Mouse (Mus musculus) stomach, postnatal 0 days (tissue): Measurements from ENCODE around the gene Gm45140. TPM values are rescaled to one million over a fixed set of nuclear protein-coding genes. Genes with fewer than 3 reads are reported as not detected.

Experiments used
- ATAC-seq: fragments of 200-750 bp; cut with Nextera tagmentation; 2 replicates; pipeline ENCODE4 v1.8.0; 2017; ENCODE audit not compliant: low FRiP score, low TSS enrichment
- DNase-seq: peaks from one replicate; pipeline ENCODE4 v3.0.0-alpha.2; 2016; ENCODE audit warnings: low spot score
- H3K27ac ChIP-seq: fragments of 300-500 bp; sonication (generic); replicated peaks from 2 replicates; pipeline ENCODE4 v1.5.1; 2014; ENCODE audit warnings: mild to moderate bottlenecking, control low read depth
- H3K27me3 ChIP-seq: fragments of 300-500 bp; sonication (generic); 2 replicates; pipeline ENCODE4 v1.6.1; 2014; ENCODE audit warnings: low read length; ENCODE audit not compliant: control insufficient read depth, insufficient read depth
- H3K36me3 ChIP-seq: fragments of 300-500 bp; sonication (generic); 2 replicates; pipeline ENCODE4 v1.6.1; 2014; ENCODE audit warnings: low read length, mixed read lengths; ENCODE audit not compliant: control insufficient read depth, insufficient read depth
- H3K4me1 ChIP-seq: fragments of 300-500 bp; sonication (generic); replicated peaks from 2 replicates; pipeline ENCODE4 v1.6.1; 2014; ENCODE audit warnings: antibody characterized with exemption; ENCODE audit not compliant: control insufficient read depth, insufficient read depth
- H3K4me2 ChIP-seq: fragments of 300-500 bp; sonication (generic); replicated peaks from 2 replicates; pipeline ENCODE4 v1.6.1; 2014; ENCODE audit warnings: low read depth, mild to moderate bottlenecking, control low read depth, moderate library complexity
- H3K4me3 ChIP-seq: fragments of 300-500 bp; sonication (generic); 2 replicates; pipeline ENCODE4 v1.5.1; 2014; ENCODE audit warnings: low read depth, low read length, control low read depth
- H3K9ac ChIP-seq: fragments of 300-500 bp; sonication (generic); 2 replicates; pipeline ENCODE4 v1.6.1; 2014; ENCODE audit warnings: mild to moderate bottlenecking, low read length, control low read depth, mixed read lengths
- H3K9me3 ChIP-seq: fragments of 300-500 bp; sonication (generic); 2 replicates; pipeline ENCODE4 v1.6.1; 2016; ENCODE audit warnings: low read length; ENCODE audit not compliant: control insufficient read depth
- CTCF ChIP-seq: IDR thresholded peaks from 2 replicates; pipeline ENCODE4 v1.5.1; 2016; ENCODE audit warnings: antibody characterized with exemption, low read depth, mild to moderate bottlenecking, moderate library complexity
- EP300 ChIP-seq: optimal IDR thresholded peaks from 2 replicates; pipeline ENCODE3; 2016; ENCODE audit warnings: antibody characterized with exemption
- WGBS: fragments of 180-500 bp; shearing (Covaris S2); extraction: QIAGEN DNeasy Blood & Tissue Kit; methylation state at CpG from one replicate; pipeline ENCODE4 v1.1.7; 2014; 5-methylcytosine and 5-hydroxymethylcytosine counted together
- polyA plus RNA-seq: library from polyadenylated mRNA; unstranded; fragments of >200 nt; fragmentation: Nextera tagmentation; extraction: Ambion mirVana; gene quantifications from 2 replicates; pipeline ENCODE4 v1.2.1, GENCODE M21; 2015

Gene Gm45140
- polyA plus RNA-seq, 1 experiment from 2014 or later, result 1.9 TPM

DNA sequence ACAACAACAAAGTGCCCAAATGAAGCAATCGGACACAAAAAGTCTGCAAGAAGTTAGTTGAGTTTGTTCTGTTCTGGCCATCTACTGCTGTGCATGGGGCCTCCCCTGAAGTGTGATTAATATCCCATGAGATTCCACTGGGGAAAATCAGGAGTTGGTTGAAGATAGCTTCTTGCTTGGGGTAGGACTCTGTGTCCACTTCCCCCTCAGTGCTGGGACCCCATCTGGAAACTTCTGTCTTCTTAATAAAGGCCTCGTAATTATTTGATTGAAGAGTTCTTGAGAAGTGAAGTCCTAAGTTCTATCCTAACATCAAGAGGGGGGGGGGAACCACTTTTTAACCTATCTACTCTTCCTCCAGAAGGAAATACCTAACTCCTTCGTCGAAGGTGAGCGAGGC, 73.4 kb downstream of the Gm45140 start:
- no peak for DNase-seq
- Histone ChIP-seq H3K27ac (no peak overlapping the region), H3K4me1 (no peaks in the 10 kb centered on the region), H3K4me2 (no peak overlapping the region), H3K4me3 (no peak overlapping the region), H3K9ac (no peak overlapping the region), H3K27me3 (no peaks in the 10 kb centered on the region), H3K9me3 (no peaks in the 10 kb centered on the region), H3K36me3 (no peaks in the 10 kb centered on the region)
- no peak for TF ChIP-seq CTCF
- no peak for TF ChIP-seq EP300
- ATAC-seq, result no peak
- 74% methylated on average over 5 of the region's 5 CpGs for WGBS

DNA sequence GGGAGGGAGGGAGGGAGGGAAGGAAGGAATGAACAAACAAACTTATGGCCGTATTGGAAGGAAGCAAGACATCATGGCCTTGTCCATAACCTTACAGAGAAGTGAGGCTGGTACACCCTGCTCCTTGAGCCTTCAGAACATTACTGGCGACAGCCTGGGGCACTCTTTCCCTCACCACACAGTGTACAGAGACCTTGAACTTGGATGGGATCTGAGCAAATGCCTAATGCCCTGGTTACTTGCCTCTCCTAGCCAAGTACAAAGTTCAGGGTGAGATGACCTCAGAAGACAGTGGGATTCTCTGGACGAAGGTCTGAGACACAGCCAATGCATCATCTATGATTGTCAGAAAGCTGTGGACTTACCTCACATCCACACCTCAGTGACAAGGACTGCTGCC, 75.7 kb downstream of the Gm45140 start:
- Histone ChIP-seq H3K9ac (no peak overlapping the region), H3K27ac (no peak overlapping the region), H3K27me3 (no peaks in the 10 kb centered on the region), H3K4me1 (no peaks in the 10 kb centered on the region), H3K4me2 (no peak overlapping the region), H3K9me3 (no peaks in the 10 kb centered on the region), H3K36me3 (no peaks in the 10 kb centered on the region), H3K4me3 (no peak overlapping the region)
- TF ChIP-seq CTCF (no peak), EP300 (no peak)
- WGBS, result 43% methylated on average over 3 of the region's 3 CpGs
- 0 out of 2 replicates have a peak, but pooled peaks have one; percentile 21 for ATAC-seq
- no peak for DNase-seq

DNA sequence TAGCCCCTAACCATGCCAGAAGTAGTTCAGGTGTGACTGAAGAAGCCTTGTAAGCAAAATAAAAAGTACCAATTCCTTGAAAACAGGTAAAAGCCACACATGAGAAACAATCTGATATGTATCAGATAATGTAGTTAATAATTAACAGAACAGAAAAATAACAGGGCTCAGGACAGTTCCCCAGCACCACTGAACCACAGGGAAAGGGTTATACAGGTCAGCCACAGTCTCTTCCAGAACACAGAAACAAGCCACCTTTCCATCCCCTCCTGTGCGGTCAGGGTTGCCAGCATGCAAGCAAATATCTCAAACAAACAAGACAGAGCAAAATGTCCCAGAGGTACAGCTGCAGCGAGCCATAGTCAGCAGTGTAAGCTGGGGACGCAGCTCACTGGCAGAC, 76.2 kb downstream of the Gm45140 start:
- H3K4me3 ChIP-seq, result no peak overlapping the region
- no peak overlapping the region for H3K9ac ChIP-seq
- H3K4me1 ChIP-seq, result no peaks in the 10 kb centered on the region
- H3K9me3 ChIP-seq, result no peaks in the 10 kb centered on the region
- H3K27ac ChIP-seq, result no peak overlapping the region
- TF ChIP-seq CTCF (no peak), EP300 (no peak)
- no peak for DNase-seq
- 0 out of 2 replicates have a peak, but pooled peaks have one; percentile 14 for ATAC-seq
- no peaks in the 10 kb centered on the region for H3K27me3 ChIP-seq
- no peak overlapping the region for H3K4me2 ChIP-seq
- WGBS, result 32% methylated on average over 3 of the region's 3 CpGs
- H3K36me3 ChIP-seq, result no peaks in the 10 kb centered on the region

DNA sequence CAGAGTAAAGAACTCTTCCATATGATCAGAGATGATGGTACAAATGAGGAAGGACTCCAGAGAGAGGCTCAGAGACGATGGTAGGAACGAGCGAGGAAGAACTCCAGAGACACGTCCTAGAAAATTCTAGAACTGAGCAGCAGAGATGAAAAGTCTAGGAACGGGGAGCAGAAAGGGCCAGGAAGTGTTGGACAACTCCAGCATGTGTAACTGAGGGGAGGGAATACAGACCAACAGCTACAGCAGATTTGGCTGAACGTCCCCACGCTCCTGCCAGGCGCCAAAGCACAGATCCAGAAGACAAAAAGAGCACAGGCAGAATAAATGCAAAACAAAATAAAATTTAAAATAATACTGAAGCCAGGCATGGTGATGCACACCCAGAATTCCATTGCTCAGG, 78.7 kb downstream of the Gm45140 start:
- DNase-seq, result no peak
- no peak overlapping the region for H3K4me2 ChIP-seq
- TF ChIP-seq CTCF, result no peak
- no peak for TF ChIP-seq EP300

DNA sequence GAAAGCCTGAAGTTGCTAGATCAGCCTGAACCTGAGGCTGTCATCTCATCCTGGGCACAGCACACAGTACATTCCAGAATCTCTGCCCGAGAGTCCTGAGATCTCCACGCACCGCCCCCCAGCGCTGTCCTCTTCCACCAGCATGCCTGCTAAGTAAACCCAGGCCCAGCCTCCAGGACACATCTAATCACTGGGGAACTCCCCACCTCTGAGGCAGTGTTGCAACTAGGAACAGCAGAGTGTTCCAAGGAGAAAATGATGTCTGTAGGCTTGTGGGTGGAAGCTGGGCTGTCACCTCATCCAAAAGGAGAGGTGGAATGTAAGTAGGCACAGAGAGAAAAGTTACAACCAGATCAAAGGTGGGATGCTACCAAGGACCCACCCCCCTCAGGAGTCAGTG, 80.4 kb downstream of the Gm45140 start:
- no peak overlapping the region for H3K4me3 ChIP-seq
- 84% methylated on average over 4 of the region's 4 CpGs for whole genome bisulfite sequencing
- H3K9me3 ChIP-seq, result no peaks in the 10 kb centered on the region
- DNase-seq, result no peak
- no peak overlapping the region for H3K4me2 ChIP-seq
- no peak for ATAC-seq
- no peaks in the 10 kb centered on the region for H3K36me3 ChIP-seq
- TF ChIP-seq CTCF (no peak), EP300 (no peak)
- no peak overlapping the region for H3K27ac ChIP-seq
- no peaks in the 10 kb centered on the region for H3K4me1 ChIP-seq
- H3K9ac ChIP-seq, result no peak overlapping the region
- no peaks in the 10 kb centered on the region for H3K27me3 ChIP-seq

More for the DNA sequence above, 78.7 kb downstream of the Gm45140 start:
- no peaks in the 10 kb centered on the region for H3K9me3 ChIP-seq
- H3K27me3 ChIP-seq, result no peaks in the 10 kb centered on the region
- no peak for ATAC-seq
- WGBS, result 87% methylated on average over 8 of the region's 8 CpGs
- H3K27ac ChIP-seq, result no peak overlapping the region
- no peaks in the 10 kb centered on the region for H3K4me1 ChIP-seq
- no peaks in the 10 kb centered on the region for H3K36me3 ChIP-seq
- no peak overlapping the region for H3K9ac ChIP-seq
- no peak overlapping the region for H3K4me3 ChIP-seq

DNA sequence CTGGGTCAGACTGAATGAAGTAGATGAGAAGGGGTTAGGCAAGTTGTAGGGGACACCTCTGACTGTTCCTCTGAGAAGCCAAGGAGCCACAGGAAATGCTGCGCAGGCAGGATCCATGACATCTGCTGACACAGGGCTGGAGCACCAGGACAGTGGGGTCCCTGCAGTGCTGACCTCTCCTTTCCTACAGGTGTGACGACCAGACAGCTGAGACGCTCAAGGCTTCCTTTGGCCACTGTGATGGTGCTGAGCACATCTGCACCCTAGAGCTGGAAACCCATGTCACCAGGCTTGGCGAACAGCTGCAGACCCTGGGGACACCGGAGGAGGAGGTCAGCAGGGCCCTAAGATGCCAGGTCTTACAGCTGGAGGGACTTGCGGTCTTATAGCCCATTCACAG, 84.0 kb downstream of the Gm45140 start:
- no peaks in the 10 kb centered on the region for H3K27me3 ChIP-seq
- H3K9ac ChIP-seq, result no peak overlapping the region
- TF ChIP-seq EP300, result no peak
- TF ChIP-seq CTCF, result no peak
- H3K27ac ChIP-seq, result no peak overlapping the region
- H3K4me2 ChIP-seq, result no peak overlapping the region
- no peaks in the 10 kb centered on the region for H3K4me1 ChIP-seq
- H3K36me3 ChIP-seq, result no peaks in the 10 kb centered on the region
- ATAC-seq (no peak), DNase-seq (no peak)
- no peaks in the 10 kb centered on the region for H3K9me3 ChIP-seq
- H3K4me3 ChIP-seq, result no peak overlapping the region
- 82% methylated on average over 6 of the region's 6 CpGs for WGBS
